Mouse (Mus musculus) embryo, embryonic 10 days (tissue): ENCODE measurements around the gene Adamts14.

Experiments
- DNase-seq: peaks from one replicate; pipeline ENCODE4 v3.0.0-alpha.2; 2015; ENCODE audit warnings: low spot score

Adamts14 gene

DNA sequence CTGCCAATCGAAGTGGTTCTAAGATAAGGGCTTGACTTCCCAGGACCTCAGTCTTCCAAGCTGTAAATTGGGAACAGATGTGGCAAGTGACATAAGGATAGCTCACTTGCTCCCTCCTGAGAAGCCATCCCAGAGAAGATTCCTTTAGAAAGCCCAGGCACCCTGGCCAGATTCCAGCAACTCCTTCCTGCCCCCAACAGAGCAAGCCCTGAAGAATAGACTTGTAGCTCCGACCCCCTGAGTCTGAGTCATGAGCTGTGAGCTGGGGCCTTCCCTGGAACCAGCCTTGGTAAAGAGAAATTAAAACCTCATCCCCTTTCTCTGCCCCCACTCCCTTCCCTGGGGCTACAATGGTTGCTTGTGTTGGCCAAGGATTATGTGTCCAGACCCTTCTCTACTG lies 1.3 kb upstream of the Adamts14 start:
- DNase-seq: no peak

- DNase-seq: no peak
These were observed 592 bp upstream of the Adamts14 start for GRCm38 (mm10) chr10:61273844-61274215.

- DNase-seq: no peak
These were observed 607 bp downstream of the Adamts14 start for GRCm38 (mm10) chr10:61272631-61273030.

DNA sequence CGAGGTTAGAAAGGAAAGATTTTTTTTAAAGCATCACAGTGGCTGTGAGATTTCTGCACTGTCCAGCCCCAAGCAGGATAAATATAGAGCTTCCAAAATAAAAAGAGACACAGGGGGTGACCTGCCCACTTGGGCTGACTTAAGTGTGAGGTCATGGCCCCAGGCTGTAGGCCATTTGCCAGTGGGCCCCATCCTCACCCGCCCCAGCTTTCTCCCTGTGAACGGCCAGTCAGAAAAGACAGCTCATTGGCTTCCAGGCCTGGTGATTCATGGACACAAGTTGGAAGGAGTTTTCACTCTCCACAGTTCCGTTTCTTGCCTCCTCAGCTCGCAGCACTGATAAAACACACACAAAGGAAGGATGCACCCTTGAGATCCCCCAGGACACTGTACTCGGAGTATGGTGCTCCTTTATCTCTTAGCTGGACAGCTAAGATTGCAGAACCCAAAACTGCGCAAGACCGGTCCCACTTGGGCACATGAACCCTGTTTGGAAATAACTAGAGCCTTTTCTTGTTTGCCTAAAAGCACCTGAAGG lies 1.1 kb downstream of the Adamts14 start:
- DNase-seq: peak; percentile 16

DNA sequence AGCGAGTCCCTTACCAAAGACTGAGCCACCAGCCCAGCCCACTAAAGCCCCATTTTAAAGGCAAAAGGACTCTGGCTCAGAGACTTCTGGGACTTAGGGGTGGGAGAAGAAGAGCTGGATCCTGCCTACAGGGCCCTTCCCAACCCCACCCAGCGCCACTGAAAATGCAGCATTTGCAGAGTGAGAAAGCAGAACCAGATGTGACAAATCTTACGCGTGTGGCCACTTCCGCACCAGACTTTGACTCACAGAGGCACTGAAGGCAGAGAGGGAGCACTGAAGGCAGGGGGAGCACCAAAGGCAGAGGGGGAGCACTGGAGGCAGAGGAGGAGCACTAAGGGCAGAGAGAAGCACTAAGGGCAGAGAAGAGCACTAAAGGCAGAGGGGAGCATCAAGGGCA lies 5.9 kb downstream of the Adamts14 start:
- DNase-seq: no peak

- no peak for DNase-seq
These were observed 9.6 kb downstream of the Adamts14 start for GRCm38 (mm10) chr10:61263606-61264005.

GRCm38 (mm10) chr10:61261229-61262156 lies 11.7 kb downstream of the Adamts14 start:
- no peak for DNase-seq

- no peak for DNase-seq
These were observed 15.1 kb downstream of the Adamts14 start for GRCm38 (mm10) chr10:61258131-61258530.

- no peak for DNase-seq
These were observed 16.6 kb downstream of the Adamts14 start for GRCm38 (mm10) chr10:61256665-61257064.

GRCm38 (mm10) chr10:61255190-61255589 lies 18.0 kb downstream of the Adamts14 start:
- DNase-seq: no peak

GRCm38 (mm10) chr10:61254761-61255160 lies 18.5 kb downstream of the Adamts14 start:
- DNase-seq: no peak

DNA sequence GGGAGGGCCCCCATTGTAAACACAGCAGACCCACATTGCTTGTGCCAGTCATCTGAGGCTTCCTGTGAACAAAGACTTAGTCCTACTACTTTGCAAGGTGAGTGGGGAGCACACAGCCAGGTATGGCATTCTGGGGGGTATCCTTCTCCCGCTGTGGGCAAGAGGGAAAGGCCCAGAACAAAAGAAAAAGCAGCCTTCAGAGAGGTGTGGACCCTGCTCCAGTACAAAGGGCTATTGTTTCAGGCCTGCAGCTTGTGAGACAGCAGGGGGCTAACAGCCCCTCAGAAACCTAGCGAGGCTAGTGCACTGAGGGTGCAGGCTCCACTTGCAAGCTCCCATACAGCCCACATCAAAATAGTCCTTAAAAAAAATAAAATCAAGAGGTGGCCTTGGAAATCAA lies 23.3 kb downstream of the Adamts14 start:
- DNase-seq: no peak

DNA sequence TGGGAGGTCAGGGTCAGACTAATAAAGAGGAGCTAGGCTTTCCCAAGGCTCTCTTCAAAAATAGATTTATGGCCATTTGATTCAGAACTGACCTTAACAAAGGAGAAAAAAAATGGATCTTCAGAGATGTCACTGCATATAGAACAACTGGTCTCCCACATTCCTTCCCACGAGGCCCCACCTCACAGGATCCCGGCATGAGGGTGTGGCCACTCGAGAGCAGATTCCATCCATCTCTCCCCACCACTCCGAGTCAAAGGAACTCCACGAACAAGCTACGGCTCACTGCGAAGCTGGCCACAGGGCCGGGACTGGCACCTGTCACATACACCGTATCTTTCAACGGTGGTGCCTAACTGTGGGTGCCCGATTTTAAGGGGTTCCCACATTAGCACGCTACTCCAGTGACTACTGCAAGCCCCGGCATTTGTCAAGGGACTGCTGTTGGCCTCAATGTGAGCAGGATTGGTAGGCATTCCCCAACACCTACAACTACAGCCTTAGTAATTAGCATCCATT lies 24.6 kb downstream of the Adamts14 start:
- no peak for DNase-seq

DNA sequence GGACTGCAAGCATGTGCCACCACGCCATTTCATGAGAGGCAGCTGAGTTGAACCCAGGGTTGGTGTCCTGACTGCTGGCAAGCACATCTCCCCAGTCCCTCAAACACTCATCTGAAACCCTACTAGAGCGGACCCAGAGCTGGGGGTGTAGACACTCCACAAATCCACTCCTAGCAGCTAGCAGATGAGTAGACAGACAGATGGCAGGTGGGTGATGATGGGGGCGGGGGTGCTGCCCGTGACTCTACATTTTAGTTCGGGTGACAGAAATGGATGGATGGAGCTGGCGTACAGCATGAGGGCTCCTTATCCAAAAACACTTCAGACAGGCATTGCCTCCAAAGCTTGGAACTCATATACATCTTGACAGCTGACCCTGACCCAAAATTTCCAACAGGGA lies 26.9 kb downstream of the Adamts14 start:
- DNase-seq: no peak

- DNase-seq: peak; percentile 16
These were observed 31.2 kb downstream of the Adamts14 start for GRCm38 (mm10) chr10:61241961-61242421.

- DNase-seq: no peak
These were observed 32.9 kb downstream of the Adamts14 start for GRCm38 (mm10) chr10:61240108-61240920.

DNA sequence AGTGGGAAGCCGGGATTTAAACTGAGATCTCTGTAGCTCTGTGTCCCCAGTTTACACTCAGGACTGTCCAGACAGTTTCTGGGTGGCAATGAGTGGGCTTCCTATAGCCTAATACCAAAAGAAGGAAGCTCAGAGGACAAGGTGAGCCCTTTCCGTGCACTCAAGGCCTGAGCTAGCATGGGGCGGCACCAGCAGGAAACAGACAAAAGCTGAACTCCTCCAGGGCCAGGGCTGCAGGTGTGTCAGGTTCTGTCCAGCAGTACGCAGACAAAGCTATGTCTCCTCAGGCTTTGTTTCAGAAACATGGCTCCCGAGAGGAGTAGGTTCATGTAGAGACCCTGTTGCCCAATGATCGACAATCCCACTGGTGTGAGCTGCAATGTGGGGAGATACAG lies 35.9 kb downstream of the Adamts14 start:
- no peak for DNase-seq

DNA sequence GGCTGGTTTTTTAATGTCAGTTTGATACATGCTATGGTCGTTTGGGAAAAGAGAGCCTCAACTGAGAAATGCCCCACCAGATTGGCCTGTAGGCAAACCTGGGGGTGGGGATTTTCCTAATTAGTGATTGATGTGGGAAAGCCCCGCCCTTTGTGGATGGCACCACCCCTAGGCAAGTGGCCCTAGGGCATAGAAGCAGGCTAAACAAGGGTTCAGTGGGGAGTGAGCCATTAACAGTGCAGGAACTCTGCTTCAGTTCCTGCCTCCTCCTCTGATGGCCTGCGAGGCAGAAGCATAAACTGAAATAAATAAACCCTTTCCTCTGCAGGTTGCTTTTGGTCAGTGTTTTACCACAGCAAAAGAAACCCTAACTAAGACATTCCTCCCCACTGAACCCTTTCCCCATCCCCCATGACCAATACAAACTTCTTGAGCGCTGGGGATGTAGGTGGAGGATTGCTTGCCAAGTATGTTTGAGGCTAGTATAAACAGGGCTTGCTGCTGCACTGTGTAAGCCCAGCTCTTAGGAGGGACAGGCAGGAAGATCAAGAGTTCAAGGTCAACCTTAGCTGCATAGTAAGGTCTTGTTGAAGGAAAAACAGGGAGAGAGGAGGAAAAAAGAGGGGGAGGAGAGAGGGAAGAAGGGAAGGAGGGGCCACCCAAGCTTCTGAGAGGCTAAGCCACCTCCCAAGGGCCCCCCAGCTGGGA lies 36.4 kb downstream of the Adamts14 start:
- DNase-seq: no peak

DNA sequence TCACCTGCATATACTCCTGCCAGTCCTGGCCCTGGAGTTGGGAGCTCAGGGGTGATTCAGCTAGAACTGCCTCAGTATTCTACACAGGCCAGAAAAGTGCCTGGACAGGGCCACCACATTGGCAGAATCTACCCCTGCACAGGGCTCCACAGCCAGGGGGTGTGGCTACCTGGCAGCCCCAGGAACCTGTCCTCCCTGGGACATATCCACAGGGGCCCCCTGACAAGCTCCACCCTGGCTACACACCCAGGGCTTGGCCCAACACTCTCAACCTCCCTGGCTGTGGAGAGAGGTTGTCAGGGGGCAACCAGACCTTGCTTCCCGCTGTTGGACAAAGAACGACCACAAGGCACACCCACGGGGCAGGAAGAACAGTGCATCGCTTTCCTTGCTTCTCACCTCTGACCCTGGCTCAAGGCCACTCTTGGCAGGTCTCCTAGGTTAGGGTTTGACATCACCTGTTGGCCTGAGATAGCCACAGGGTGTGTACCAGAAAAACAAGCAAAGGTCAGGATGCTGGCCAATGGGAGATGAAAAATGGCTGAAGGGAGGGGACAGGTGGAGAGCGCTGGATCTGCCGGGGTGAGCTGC lies 37.5 kb downstream of the Adamts14 start:
- no peak for DNase-seq

DNA sequence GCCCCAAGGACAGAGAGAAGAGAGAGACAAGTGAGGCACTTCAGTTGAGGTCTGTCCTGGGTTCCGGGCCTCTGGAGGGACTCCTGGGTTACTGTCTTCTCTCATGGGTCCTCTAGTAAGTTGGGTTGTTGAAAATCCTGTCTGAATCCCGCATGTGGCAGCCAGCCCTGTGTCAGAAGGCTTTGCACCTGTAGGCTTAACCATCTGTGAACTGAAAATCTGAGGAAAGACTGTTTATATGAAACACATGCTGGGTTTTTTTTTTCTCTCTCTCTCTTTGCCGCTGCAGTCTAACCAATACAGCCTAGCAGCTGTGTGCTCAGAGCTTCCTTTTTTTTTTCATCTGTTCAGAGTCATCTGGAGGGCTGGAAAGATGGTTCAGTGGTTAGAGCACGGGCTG lies 38.9 kb downstream of the Adamts14 start:
- no peak for DNase-seq

GRCm38 (mm10) chr10:61232858-61233567 lies 40.2 kb downstream of the Adamts14 start:
- no peak for DNase-seq
